Mouse (Mus musculus) kidney, adult 2 months (tissue): ENCODE measurements around the gene Tekt3.

Experiments used
- CTCF ChIP-seq: fragments of 200-500 bp; conservative IDR thresholded peaks from 2 replicates; pipeline ENCODE4 v1.5.1; 2011; ENCODE audit warnings: low read depth, mild to moderate bottlenecking, control low read depth, low read length, moderate library complexity, mixed read lengths; ENCODE audit not compliant: insufficient read depth, insufficient read length
- POLR2A ChIP-seq: fragments of 200-500 bp; IDR thresholded peaks from one replicate; pipeline ENCODE4 v1.6.1; 2011; ENCODE audit warnings: low read depth, low read length, control low read depth

DNA sequence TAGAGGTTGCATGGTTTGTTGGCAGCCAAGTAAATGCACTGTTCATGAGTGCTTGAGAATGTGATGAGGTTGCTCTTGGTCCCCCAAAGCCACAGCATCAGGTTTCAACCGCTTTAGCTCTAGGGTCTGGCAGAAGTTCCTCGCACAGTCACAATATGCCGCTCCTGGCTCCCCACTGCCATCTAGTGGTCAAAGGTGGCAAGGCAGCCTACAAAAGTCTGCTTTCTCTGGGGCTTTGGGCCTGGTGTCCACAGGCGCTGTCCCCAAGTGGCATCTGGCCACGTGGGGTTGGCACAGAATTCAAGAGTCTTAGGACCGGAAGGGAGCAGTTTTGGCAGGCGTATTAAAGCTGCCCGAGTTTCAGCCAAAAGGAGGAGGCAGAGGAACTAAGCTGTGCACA is 74.2 kb downstream of the Tekt3 start:
- TF ChIP-seq POLR2A (no peak), CTCF (peak; percentile 98)
